Mouse (Mus musculus) megakaryocyte, embryonic 14.5 days (primary cell): ENCODE measurements around the gene Tut1.

ENCODE experiments used
- FLI1 ChIP-seq: IDR thresholded peaks from 2 replicates; pipeline ENCODE4 v1.6.1; 2012; ENCODE audit warnings: low read length, inconsistent platforms, mixed read lengths
- GATA1 ChIP-seq: IDR thresholded peaks from 3 replicates; pipeline ENCODE4 v1.6.1; 2012; ENCODE audit warnings: mixed read lengths, low read length, inconsistent platforms, borderline replicate concordance

- no peak for TF ChIP-seq FLI1
- TF ChIP-seq GATA1, result no peak
Measured at GRCm38 (mm10) chr19:8967893-8968292, 14.2 kb downstream of the Tut1 start.
